Mouse (Mus musculus) induced T-regulatory cell, adult 2 months (primary cell): ENCODE measurements at regions not wholly inside any gene's neighbourhood (a gene's known extent, or its start where the extent isn't known, plus 50 kb on each side); places are given as distances from the start of the nearest gene placed in this dataset.
A peak's percentile ranks its signal among the peaks of the same experiment; 100 is the strongest.
"Not testable (repeated sequence)": the region's sequence is repeated elsewhere in the genome, so short reads cannot be mapped to it uniquely, and the experiment has no call there.

Source experiments
- DNase-seq: peaks from one replicate; pipeline ENCODE4 v3.0.0-alpha.2; 2012; ENCODE audit warnings: low read depth

DNA sequence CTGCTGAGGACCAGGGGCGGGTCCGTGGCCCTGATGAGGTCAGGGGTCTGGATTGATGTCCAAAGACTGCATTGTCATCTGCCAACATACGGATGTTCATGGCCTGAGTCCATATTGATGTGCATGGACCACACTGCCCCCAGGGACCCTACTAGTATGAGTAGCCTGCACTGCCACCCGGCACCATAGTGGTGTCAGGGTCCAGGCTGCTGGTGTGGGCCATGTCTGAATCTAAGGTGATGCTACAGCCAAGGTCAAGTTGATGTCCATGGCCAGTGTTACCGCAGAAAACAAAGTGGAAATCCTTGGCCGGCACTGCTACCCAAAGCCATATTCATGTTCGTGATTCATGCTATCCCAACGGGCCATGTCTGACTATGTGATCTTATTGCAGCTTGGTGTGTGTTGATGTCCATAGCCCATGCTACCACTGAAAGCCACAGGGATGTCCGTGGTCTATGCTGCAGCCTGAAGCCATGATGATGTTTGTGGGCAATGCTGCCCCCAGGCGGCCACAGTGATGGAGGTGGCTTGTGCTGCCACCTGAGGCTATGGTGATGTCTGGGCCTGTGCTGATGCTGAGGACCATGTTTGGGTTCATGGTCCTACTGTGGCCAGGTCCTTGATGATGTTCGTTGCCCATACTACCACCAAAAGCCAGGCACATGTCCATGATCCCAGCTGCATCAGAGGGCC, 130.5 kb downstream of the Iqub start:
- peak; percentile 3 for DNase-seq

GRCm38 (mm10) chr6:24379859-24380258, 135.0 kb downstream of the Iqub start:
- DNase-seq, result no peak

- DNase-seq, result no peak
These were observed 138.1 kb downstream of the Iqub start for GRCm38 (mm10) chr6:24376728-24377127.

DNA sequence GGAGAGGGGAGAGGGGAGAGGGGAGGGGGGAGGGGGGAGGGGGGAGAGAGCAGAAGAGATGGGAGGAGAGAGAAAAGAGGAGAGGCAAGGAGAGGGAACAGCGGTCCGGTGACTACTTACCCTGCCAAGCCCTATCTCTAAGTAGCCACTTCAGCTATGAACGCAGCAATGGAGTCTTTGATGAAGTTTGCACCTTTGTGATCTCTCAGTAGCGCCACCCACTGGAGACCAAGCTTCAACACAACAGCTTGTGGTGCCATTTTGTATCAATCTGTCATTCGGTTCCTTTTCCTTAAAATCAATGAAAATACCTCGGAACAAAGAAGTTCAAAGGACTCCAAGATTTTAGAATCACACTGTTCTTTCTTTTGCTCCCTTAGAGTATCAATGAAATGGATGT, 141.7 kb downstream of the Iqub start:
- no peak for DNase-seq

DNA sequence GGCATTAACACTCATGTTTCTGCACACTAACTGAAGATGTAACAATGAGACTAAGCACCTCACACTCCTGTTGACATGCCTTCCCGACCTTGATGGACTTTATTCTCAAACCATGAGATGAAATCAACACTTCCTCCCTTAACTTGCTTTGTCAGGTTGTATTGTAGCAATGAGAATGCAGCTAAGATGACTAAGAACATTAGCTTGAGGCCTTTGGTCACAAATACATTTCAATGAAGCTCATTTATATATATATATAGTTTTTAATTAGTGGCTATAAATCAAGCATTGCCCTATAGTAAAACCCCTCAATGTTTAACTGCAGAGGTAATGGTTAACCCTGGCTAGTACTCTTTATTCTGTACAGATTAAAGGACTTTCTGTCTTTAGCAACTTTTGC, 143.2 kb downstream of the Iqub start:
- no peak for DNase-seq

DNA sequence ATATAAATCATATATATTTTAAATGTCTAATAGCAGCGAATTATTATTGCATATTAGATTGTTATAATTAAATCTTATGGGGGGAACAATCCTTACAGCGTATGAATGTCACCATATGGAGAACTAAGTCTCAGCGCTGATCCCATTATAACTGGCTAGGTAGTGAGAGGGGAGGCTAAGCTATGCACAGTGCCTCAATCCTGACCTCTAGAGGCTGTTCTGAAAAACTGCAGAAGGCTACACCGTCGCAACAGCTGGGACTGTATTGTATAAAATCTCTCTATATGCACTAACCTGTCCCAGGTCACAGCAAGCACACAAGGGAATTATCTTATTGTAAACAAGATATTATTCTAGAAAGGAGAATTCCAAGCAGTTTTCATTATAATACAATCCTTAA, 164.0 kb downstream of the Iqub start:
- peak; percentile 57 for DNase-seq

GRCm38 (mm10) chr6:24348481-24349062, 166.3 kb downstream of the Iqub start:
- no peak for DNase-seq

GRCm38 (mm10) chr6:24347745-24348480, 167.0 kb downstream of the Iqub start:
- DNase-seq, result peak; percentile 38

- DNase-seq, result no peak
These were observed 172.4 kb downstream of the Iqub start for GRCm38 (mm10) chr6:24342471-24342870.

- DNase-seq, result no peak
These were observed 172.8 kb downstream of the Iqub start for GRCm38 (mm10) chr6:24342056-24342455.

GRCm38 (mm10) chr6:24340107-24340506, 172.2 kb upstream of the Slc13a1 start:
- not testable (repeated sequence) for DNase-seq

DNA sequence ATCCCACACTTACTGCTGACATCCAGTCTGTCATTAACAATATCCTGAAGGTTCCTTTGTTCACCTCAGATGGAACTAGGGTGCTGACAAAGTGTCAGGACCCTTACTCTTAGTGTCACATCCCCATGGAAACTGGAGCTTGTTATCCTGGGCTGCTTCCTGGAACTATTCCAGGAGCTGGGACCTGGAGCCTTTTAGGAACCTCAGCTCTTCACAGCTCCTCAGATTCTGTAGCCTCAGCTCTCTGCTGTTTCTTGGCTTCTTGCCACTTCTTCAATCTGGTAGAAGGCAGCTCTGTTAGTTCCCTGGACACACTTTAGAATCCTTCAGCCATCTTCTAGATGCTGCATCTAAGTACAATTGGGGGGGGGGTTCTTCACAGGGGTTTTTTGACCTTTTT, 157.3 kb upstream of the Slc13a1 start:
- DNase-seq, result no peak

DNA sequence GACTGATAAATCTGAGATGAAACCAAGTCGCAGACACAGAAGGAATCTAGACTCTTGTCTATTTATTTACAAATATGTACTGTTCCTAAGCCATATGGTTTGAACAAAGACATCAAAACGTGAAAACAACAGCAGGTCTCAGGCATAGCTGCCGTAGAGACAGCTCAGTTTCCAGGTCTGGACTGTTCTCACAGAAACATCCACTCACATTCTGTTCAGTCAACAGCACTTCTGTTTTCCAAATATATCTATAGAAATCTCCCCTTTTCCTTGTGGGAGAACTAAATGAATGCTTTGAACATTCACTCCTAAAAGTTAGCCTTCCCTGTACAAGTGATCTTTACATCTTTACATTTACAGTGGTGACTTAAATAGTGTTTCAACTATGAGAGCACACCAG, 156.8 kb upstream of the Slc13a1 start:
- no peak for DNase-seq

- no peak for DNase-seq
These were observed 154.5 kb upstream of the Slc13a1 start for GRCm38 (mm10) chr6:24322371-24322770.

DNA sequence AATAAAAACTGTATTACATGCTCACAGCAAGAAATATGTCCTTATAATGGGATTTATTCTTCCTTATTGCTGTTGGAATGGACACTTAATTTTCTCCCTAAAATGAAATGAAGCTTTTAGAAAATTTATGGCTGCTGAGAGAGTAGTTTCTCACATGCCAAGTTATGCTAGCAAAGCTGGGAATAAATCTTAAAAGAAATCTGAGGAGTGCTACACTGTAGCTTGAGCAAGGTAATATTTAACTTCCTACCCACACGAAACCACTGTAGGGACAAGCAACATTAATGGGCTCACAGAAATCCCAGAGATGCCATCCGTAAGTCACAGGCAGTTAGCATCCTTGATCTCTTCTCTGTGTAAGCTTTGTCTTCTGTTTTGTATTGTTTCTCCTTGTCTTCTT, 151.0 kb upstream of the Slc13a1 start:
- no peak for DNase-seq

- peak; percentile 29 for DNase-seq
These were observed 142.8 kb upstream of the Slc13a1 start for GRCm38 (mm10) chr6:24310675-24311074.

DNA sequence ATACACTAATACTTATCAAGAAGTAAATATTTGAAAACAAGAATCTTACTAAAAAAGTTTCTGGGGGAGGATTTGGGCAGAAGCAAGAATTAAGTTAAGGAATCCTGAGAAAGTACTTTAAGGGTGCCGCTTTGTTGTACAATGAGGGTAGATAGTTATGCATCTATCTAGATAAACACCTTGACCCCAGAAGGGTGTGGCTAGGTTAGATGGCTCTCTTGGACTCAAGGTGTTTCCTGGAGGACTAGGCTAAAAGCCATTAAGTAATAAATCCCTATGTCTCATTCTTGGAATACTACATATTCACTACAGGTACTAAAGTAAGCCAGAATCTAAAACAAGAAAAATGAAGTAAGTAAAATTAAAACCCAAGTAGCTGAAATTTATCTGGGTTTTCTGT, 141.9 kb upstream of the Slc13a1 start:
- no peak for DNase-seq

DNA sequence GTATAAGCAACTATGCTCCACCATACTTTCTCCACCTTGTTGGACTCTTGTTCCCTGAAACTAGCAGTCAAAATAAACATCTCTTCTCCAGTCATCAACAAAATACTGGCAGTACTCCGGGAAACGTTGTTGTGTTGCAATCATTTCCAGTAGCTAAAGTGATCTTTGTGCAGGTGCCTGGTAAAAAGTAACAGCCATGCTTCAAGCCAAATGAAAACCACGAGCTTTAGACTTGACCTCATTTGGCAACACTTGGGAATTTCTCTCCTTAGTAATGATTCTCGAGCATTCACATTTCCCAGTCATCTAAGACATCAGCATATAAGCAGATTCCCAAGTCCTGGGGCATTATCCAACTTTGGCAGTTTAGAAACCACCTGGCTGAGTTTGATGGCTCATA, 133.8 kb upstream of the Slc13a1 start:
- no peak for DNase-seq

DNA sequence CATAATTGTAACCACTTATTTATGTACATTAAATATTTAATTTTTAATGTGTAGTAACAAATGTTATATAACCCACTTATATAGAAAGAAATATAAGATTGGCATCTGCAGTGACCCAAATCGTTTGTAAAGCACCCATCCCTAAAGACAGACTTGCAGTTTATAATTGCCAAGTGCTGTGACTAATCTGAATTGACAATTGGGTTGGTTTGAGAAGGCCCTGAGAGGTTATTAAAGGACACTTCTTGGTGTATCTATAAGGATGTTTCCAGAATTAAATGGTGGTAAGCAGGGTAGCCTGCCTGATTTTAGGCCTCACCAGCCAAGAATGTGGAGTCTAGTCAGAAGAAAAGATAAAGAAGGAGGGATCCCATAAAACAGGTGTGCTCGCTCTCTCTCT, 133.3 kb upstream of the Slc13a1 start:
- DNase-seq, result no peak

DNA sequence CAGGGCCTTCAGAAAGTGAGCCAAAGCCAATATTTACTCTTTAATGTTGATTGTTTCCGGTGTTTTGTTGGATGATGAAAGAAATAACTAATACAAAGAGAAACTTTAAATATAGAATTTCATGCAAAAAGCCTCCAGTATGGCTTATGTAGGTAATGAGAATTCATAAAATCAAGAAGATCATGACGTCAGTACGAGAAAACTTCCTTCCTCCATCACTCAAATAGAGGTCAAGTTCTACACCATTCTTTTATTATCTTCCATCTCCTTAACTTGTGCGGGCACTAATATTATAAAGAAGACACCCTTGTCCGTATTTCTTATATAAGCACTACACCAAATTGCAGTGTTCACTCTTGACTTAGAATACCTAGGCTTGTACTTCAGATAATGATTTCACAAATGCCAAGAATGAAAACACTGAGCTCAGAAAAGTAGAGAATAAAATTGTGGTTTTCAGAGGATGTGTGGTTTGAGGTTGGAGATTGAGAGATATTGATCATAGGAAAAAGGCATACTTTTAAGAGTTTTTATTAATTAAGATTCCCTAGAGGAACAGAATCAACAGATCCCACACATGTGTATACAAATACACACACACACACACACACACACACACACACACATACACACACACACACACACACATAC, 130.8 kb upstream of the Slc13a1 start:
- peak; percentile 30 for DNase-seq

- peak; percentile 27 for DNase-seq
These were observed 120.9 kb upstream of the Slc13a1 start for GRCm38 (mm10) chr6:24288757-24289156.

- no peak for DNase-seq
These were observed 104.9 kb upstream of the Slc13a1 start for GRCm38 (mm10) chr6:24272821-24273220.

GRCm38 (mm10) chr6:24269633-24270032, 101.7 kb upstream of the Slc13a1 start:
- DNase-seq, result no peak
